In genomic region chr12:102878031-102878823, GRCm38 (mm10) we compare ENCODE assay signal across 8 mouse cellular contexts. TPM values are rescaled to one million over a fixed set of nuclear protein-coding genes. Genes with fewer than 3 reads are reported as not detected.
A peak's percentile ranks its signal among the peaks of the same experiment; 100 is the strongest.
DNase-seq lines count a peak whose midpoint lies in the region; ATAC-seq lines count a peak whose summit lies in the region.

Gene Btbd7 (minus strand): TSS chr12:102878471.

- peak within 1 kb of the TSS; percentile 97 for H3K27ac ChIP-seq in hindbrain, embryonic 13.5 days

- peaks cover 26% of the 10 kb centered on the region for H3K4me1 ChIP-seq in hindbrain, embryonic 13.5 days (replicated peaks)

- no peaks in the 10 kb centered on the region for H3K9me3 ChIP-seq in hindbrain, embryonic 13.5 days

- H3K4me3 ChIP-seq in hindbrain, embryonic 13.5 days: peak within 1 kb of the TSS; percentile 89

- no peaks in the 10 kb centered on the region for H3K36me3 ChIP-seq in hindbrain, embryonic 13.5 days

- H3K27me3 ChIP-seq in hindbrain, embryonic 13.5 days: no peaks in the 10 kb centered on the region

- H3K9ac ChIP-seq in hindbrain, embryonic 13.5 days: peak within 1 kb of the TSS; percentile 97

- ATAC-seq in hindbrain, embryonic 13.5 days (ENCODE audit: low FRiP score): peak; percentile 97

- 0% methylated on average over 72 of the region's 95 CpGs for WGBS in hindbrain, embryonic 13.5 days

- DNase-seq in NIH3T3 (ENCODE audit: low read depth): peak; percentile 98
- DNase-seq in cerebellum, postnatal 10 days: peak; percentile 99
- DNase-seq in frontal cortex, postnatal 14 days (ENCODE audit: low spot score in 2 of 2): peak; percentile 90 to 92
- DNase-seq in layer of hippocampus, postnatal 25 days (ENCODE audit: extremely low spot score in 1 of 2, low spot score in 1 of 2): peak; percentile 94
- peak; percentile 97 for DNase-seq in lung, postnatal 25 days (ENCODE audit: low spot score)
- peak; percentile 99 for DNase-seq in retina, embryonic 14.5 days (ENCODE audit: low spot score)
- DNase-seq in thymus, postnatal 4 days: peak; percentile 99

- H3K4me2 ChIP-seq in hindbrain, embryonic 13.5 days: peak within 1 kb of the TSS; percentile 85

RNA-seq across cellular contexts. Expression of gene Btbd7, which starts in this region (rescaled TPM):
- polyA plus RNA-seq in hindbrain, embryonic 13.5 days (2015; fragmentation: Nextera tagmentation; extraction: Ambion mirVana): 17.0 and 17.1 TPM in 2 replicates
- 10 to 100 TPM; 16.3 to 19.2 TPM for total RNA-seq in layer of hippocampus, postnatal 25 days (2021)

Comparison
In these comparisons a context has a peak if more than half of its experiments do, and no peak if none do; other contexts are left out.
1. Peak in every context shown above with its lines: DNase-seq, ATAC-seq, H3K4me3 ChIP-seq and H3K27ac ChIP-seq.